Mouse (Mus musculus): ENCODE data around the gene Hes6.

DNA sequence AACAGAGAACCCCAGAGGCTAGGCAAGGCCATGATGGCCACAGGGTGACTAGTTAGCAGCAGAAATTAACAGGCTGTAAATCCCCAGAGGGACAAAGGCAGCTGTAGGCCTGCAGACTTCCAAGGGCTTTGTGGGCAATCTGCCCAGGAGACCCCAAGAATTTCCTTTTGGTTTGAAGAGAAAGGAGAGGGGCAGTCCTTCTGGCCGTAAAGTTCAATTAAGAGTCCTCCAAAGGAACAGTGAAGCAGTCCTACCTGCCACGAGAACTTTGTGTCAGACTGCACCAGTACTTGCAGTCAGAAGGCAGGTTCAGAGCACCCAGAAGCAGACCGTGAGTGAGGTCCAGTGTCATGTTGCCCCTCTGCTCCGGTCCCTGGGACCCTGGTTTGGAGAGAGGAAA is 1.1 kb upstream of the Hes6 start:
- TF ChIP-seq CTCF (conservative IDR thresholded peaks at IDR 0.05; ENCODE audit: low read length): no peak
- no peak for TF ChIP-seq NANOG (IDR thresholded peaks at IDR 0.05; ENCODE audit: borderline replicate concordance, low read length)
- no peak for TF ChIP-seq POU5F1 (IDR thresholded peaks at IDR 0.05; ENCODE audit: borderline replicate concordance, low read length)

Measured in E14TG2a.4 (cell line).